Mouse (Mus musculus): ENCODE measurements around the gene Grhl3. TPM values are rescaled to one million over a fixed set of nuclear protein-coding genes. Genes with fewer than 3 reads are reported as not detected.

Grhl3 gene
- total and polyA plus RNA-seq, 3 experiments: not detected

GRCm38 (mm10) chr4:135591086-135591485 lies 17.7 kb upstream of the Grhl3 start:
- no peak for DNase-seq (ENCODE audit: extremely low read depth)
- no peak overlapping the region for H3K4me2 ChIP-seq (ENCODE audit: insufficient read depth, low read depth, poor library complexity, severe bottlenecking)
- H3K4me1 ChIP-seq (ENCODE audit: control insufficient read depth in 1 of 2, insufficient read depth in 2 of 2): no peaks in the 10 kb centered on the region
- H3K4me3 ChIP-seq (replicated peaks in 1 of 3; ENCODE audit: low read depth in 2 of 3, low read length in 2 of 3, poor library complexity in 1 of 3): no peak overlapping the region
- H3K79me2 ChIP-seq (replicated peaks; ENCODE audit: control insufficient read depth, extremely low read depth, insufficient read depth, poor library complexity, severe bottlenecking): no peaks in the 10 kb centered on the region
- no peak for TF ChIP-seq ZMIZ1 (IDR thresholded peaks at IDR 0.05; ENCODE audit: low read depth, low read length)
- TF ChIP-seq TBP (conservative IDR thresholded peaks at IDR 0.05; ENCODE audit: low read depth, low read length): no peak
- no peak for TF ChIP-seq IRF4 (IDR thresholded peaks at IDR 0.05; ENCODE audit: low read depth, low read length)
- no peak for TF ChIP-seq MXI1 (IDR thresholded peaks at IDR 0.05; ENCODE audit: low read depth, low read length)
- TF ChIP-seq MAZ (IDR thresholded peaks at IDR 0.05; ENCODE audit: low read depth, low read length): no peak
- no peak for TF ChIP-seq JUND (conservative IDR thresholded peaks at IDR 0.05; ENCODE audit: low read depth, low read length)
- no peak for TF ChIP-seq ZC3H11A (IDR thresholded peaks at IDR 0.05; ENCODE audit: low read depth, low read length)
- H3K9me3 ChIP-seq (replicated peaks; ENCODE audit: low read length): peaks cover 2% of the 10 kb centered on the region
- peaks cover 62% of the 10 kb centered on the region for H3K27me3 ChIP-seq (replicated peaks)
- no peak overlapping the region for H3K9ac ChIP-seq (ENCODE audit: insufficient read depth, low read depth)
- H3K27ac ChIP-seq (ENCODE audit: insufficient read depth, low read depth): no peak overlapping the region
- in situ Hi-C loops (cut with MboI; ENCODE audit: low pct_ligation_motif_present, low pct_unique_long_range_greater_than_20kb, low sequenced_read_pairs) (no loop called here), dilution Hi-C loops (cut with MboI; ENCODE audit: extremely low pct_ligation_motif_present, extremely low pct_unique_long_range_greater_than_20kb, low sequenced_read_pairs) (no loop called here)
- H3K36me3 ChIP-seq (replicated peaks in 1 of 2; ENCODE audit: control insufficient read depth in 1 of 2, insufficient read depth in 1 of 2, low read length in 1 of 2): no peaks in the 10 kb centered on the region

DNA sequence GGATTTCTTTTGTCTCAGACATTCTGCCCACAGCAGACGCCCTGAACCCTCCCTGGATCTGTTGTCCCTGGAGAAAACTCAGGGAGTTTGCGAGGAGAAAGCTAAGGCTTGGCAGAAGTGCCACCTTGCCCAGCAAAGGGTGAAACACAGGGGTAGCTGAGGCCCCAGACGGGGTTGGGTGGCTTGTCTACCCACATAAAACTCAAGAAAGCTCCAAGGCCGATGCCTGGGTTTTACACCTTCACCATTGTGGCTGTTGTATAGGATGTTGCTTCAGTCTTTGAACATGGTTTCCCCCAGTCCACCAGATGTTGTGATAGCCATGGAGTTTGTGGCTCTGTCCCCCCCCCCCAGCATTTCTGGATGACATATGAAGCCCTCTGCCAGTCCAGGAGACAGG lies 11.4 kb upstream of the Grhl3 start:
- Histone ChIP-seq H3K4me2 (ENCODE audit: insufficient read depth, low read depth, poor library complexity, severe bottlenecking) (no peak overlapping the region), H3K9ac (ENCODE audit: insufficient read depth, low read depth) (no peak overlapping the region), H3K27me3 (replicated peaks) (peaks cover 86% of the 10 kb centered on the region), H3K4me1 (ENCODE audit: control insufficient read depth in 1 of 2, insufficient read depth in 2 of 2) (no peaks in the 10 kb centered on the region), H3K4me3 (replicated peaks in 1 of 3; ENCODE audit: low read depth in 2 of 3, low read length in 2 of 3, poor library complexity in 1 of 3) (no peak overlapping the region), H3K36me3 (replicated peaks in 1 of 2; ENCODE audit: control insufficient read depth in 1 of 2, insufficient read depth in 1 of 2, low read length in 1 of 2) (no peaks in the 10 kb centered on the region), H3K79me2 (replicated peaks; ENCODE audit: control insufficient read depth, extremely low read depth, insufficient read depth, poor library complexity, severe bottlenecking) (no peaks in the 10 kb centered on the region), H3K9me3 (replicated peaks; ENCODE audit: low read length) (no peaks in the 10 kb centered on the region), H3K27ac (ENCODE audit: insufficient read depth, low read depth) (no peak overlapping the region)
- dilution Hi-C loops (cut with MboI; ENCODE audit: extremely low pct_ligation_motif_present, extremely low pct_unique_long_range_greater_than_20kb, low sequenced_read_pairs) (no loop called here), in situ Hi-C loops (cut with MboI; ENCODE audit: low pct_ligation_motif_present, low pct_unique_long_range_greater_than_20kb, low sequenced_read_pairs) (no loop called here)
- DNase-seq (ENCODE audit: extremely low read depth): no peak
- TF ChIP-seq POLR2A (IDR thresholded peaks at IDR 0.05; ENCODE audit: low read depth, low read length) (no peak), TBP (conservative IDR thresholded peaks at IDR 0.05; ENCODE audit: low read depth, low read length) (peak; percentile 84)

- no peaks in the 10 kb centered on the region for H3K79me2 ChIP-seq (replicated peaks; ENCODE audit: control insufficient read depth, extremely low read depth, insufficient read depth, poor library complexity, severe bottlenecking)
- H3K36me3 ChIP-seq (replicated peaks in 1 of 2; ENCODE audit: control insufficient read depth in 1 of 2, insufficient read depth in 1 of 2, low read length in 1 of 2): no peaks in the 10 kb centered on the region
- H3K9me3 ChIP-seq (replicated peaks; ENCODE audit: low read length): peaks cover 3% of the 10 kb centered on the region
- H3K27ac ChIP-seq (ENCODE audit: insufficient read depth, low read depth): no peak overlapping the region
- TF ChIP-seq ZNF384 (IDR thresholded peaks at IDR 0.05; ENCODE audit: low read depth, low read length) (no peak), MEF2A (IDR thresholded peaks at IDR 0.05; ENCODE audit: borderline replicate concordance, low read depth, low read length) (no peak), SMC3 (IDR thresholded peaks at IDR 0.05; ENCODE audit: low read depth, low read length) (no peak), MAFK (IDR thresholded peaks at IDR 0.05; ENCODE audit: insufficient replicate concordance, low read length) (no peak), POLR2AphosphoS2 (IDR thresholded peaks at IDR 0.05; ENCODE audit: low read depth, low read length) (no peak), RCOR1 (conservative IDR thresholded peaks at IDR 0.05; ENCODE audit: low read depth, low read length) (no peak), ZC3H11A (IDR thresholded peaks at IDR 0.05; ENCODE audit: low read depth, low read length) (no peak), JUND (conservative IDR thresholded peaks at IDR 0.05; ENCODE audit: low read depth, low read length) (no peak), KAT2A (IDR thresholded peaks at IDR 0.05; ENCODE audit: insufficient replicate concordance, low read length) (no peak), CTCF (conservative IDR thresholded peaks at IDR 0.05 in 1 of 2, IDR thresholded peaks at IDR 0.05 in 1 of 2; ENCODE audit: low read depth in 2 of 2, low read length in 2 of 2) (no peak), HCFC1 (IDR thresholded peaks at IDR 0.05; ENCODE audit: low read depth, low read length) (no peak), TBP (conservative IDR thresholded peaks at IDR 0.05; ENCODE audit: low read depth, low read length) (no peak)
- DNase-seq (ENCODE audit: extremely low read depth): no peak
- peaks cover 89% of the 10 kb centered on the region for H3K27me3 ChIP-seq (replicated peaks)
- H3K4me3 ChIP-seq (replicated peaks in 1 of 3; ENCODE audit: low read depth in 2 of 3, low read length in 2 of 3, poor library complexity in 1 of 3): no peak overlapping the region
- in situ Hi-C loops (cut with MboI; ENCODE audit: low pct_ligation_motif_present, low pct_unique_long_range_greater_than_20kb, low sequenced_read_pairs): no loop called here
- no peaks in the 10 kb centered on the region for H3K4me1 ChIP-seq (ENCODE audit: control insufficient read depth in 1 of 2, insufficient read depth in 2 of 2)
- dilution Hi-C loops (cut with MboI; ENCODE audit: extremely low pct_ligation_motif_present, extremely low pct_unique_long_range_greater_than_20kb, low sequenced_read_pairs): no loop called here
- H3K9ac ChIP-seq (ENCODE audit: insufficient read depth, low read depth): no peak overlapping the region
- H3K4me2 ChIP-seq (ENCODE audit: insufficient read depth, low read depth, poor library complexity, severe bottlenecking): no peak overlapping the region
Observed at GRCm38 (mm10) chr4:135581222-135581910, 7.9 kb upstream of the Grhl3 start.
